17 mouse cellular contexts compared by ENCODE assay signal in the genomic region with DNA sequence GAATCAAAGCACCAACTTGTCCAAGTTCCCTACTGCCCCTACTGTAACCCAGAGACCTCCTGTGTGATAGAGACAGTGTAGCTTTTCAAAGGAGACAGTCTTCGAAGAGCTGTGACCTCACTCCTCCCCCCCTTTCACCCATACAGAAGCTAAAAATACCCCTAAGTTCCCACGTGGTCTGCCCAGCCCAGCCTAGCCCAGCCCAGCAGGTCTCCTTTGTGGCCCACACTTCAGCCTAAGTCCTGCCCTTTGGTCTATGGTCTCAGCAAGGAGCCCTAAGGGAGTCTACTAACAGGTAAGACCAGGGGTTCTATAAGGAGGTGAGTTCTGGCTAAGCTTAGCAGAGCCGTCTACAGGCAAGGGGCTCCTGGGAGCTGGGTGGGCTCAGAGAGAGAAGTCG. TPM values are rescaled to one million over a fixed set of nuclear protein-coding genes. Genes with fewer than 3 reads are reported as not detected.
DNase-seq lines count a peak whose midpoint lies in the region; ATAC-seq and TF ChIP-seq lines count a peak whose summit lies in the region.
"Had no signal": no experiment of that assay in that cellular context is flagged by ENCODE, and none has a peak within 500 bp of the region (broad histone marks: within the 10 kb centered on the region; RNA-seq: fewer than 3 reads in every experiment).

A gene (plus strand): TSS at position 176 of the 400 bp plus-strand sequence.

- no peak for TF ChIP-seq CTCF in heart, adult 2 months (IDR thresholded peaks at IDR 0.05)
- no peak for TF ChIP-seq CTCF in heart, postnatal 0 days (IDR thresholded peaks at IDR 0.05; ENCODE audit: low read depth)
- TF ChIP-seq CTCF in stomach, postnatal 0 days (IDR thresholded peaks at IDR 0.05; ENCODE audit: low read depth), result no peak

- no peaks in the 10 kb centered on the region for H3K27me3 ChIP-seq in heart, adult 2 months (ENCODE audit: control insufficient read depth, insufficient read depth, low read length)
- peaks cover 6% of the 10 kb centered on the region for H3K27me3 ChIP-seq in heart, postnatal 0 days (ENCODE audit: control insufficient read depth, insufficient read depth, low read length)
- H3K27me3 ChIP-seq in stomach, postnatal 0 days (ENCODE audit: control insufficient read depth, insufficient read depth, low read length), result peaks cover 2% of the 10 kb centered on the region; the same call in 1 of the 2 replicates

- peak in 1 of 2 experiments; percentile 39 for DNase-seq in gastrocnemius, adult 8-10 months (ENCODE audit: low spot score in 2 of 2)
- peak; percentile 43 to 56 for DNase-seq in heart, adult 2 months
- peak; percentile 88 for DNase-seq in heart, postnatal 0 days (ENCODE audit: low spot score)
- no peak for DNase-seq in stomach, postnatal 0 days (ENCODE audit: low spot score)
- no peak for DNase-seq in cerebellum, adult 18-20 months
- no peak for DNase-seq in cerebellum, postnatal 10 days
- DNase-seq in thymus, postnatal 36 days, result no peak
- DNase-seq: adrenal gland, adult 8-10 months; cerebellum, postnatal 14 days; kidney, adult 8-10 months; right cerebral cortex, postnatal 25 days; thymus, adult 2 months had no signal

- peak; percentile 91 for ATAC-seq in heart, postnatal 0 days (ENCODE audit: insufficient read depth, low read depth)
- 0 out of 2 replicates have a peak, but pooled peaks have one; percentile 30 for ATAC-seq in stomach, postnatal 0 days (ENCODE audit: low FRiP score, low TSS enrichment)
- ATAC-seq: lung, postnatal 0 days had no signal

- peak within 1 kb of the TSS; percentile 70 for H3K4me2 ChIP-seq in heart, postnatal 0 days (ENCODE audit: low read depth, low read length)
- no peak within 1 kb of the TSS for H3K4me2 ChIP-seq in stomach, postnatal 0 days (replicated peaks; ENCODE audit: low read depth)
- H3K4me2 ChIP-seq: hindbrain, embryonic 15.5 days had no signal

- WGBS in heart, adult 2 months, result 32% methylated on average over 4 of the region's 4 CpGs
- 17% methylated on average over 4 of the region's 4 CpGs for WGBS in heart, postnatal 0 days
- 46% methylated on average over 4 of the region's 4 CpGs for WGBS in stomach, postnatal 0 days

- peak within 1 kb of the TSS; percentile 57 for H3K9ac ChIP-seq in heart, adult 2 months (ENCODE audit: low read depth, low read length)
- H3K9ac ChIP-seq in heart, postnatal 0 days (replicated peaks; ENCODE audit: low read depth, low read length), result peak within 1 kb of the TSS; percentile 64
- H3K9ac ChIP-seq in stomach, postnatal 0 days (ENCODE audit: low read length), result no peak within 1 kb of the TSS
- H3K9ac ChIP-seq: hindbrain, embryonic 15.5 days had no signal

- no peaks in the 10 kb centered on the region for H3K9me3 ChIP-seq in heart, postnatal 0 days (replicated peaks; ENCODE audit: control insufficient read depth, low read length)
- H3K9me3 ChIP-seq in stomach, postnatal 0 days (ENCODE audit: control insufficient read depth, low read length), result no peaks in the 10 kb centered on the region
- H3K9me3 ChIP-seq: hindbrain, embryonic 15.5 days had no signal

- H3K4me1 ChIP-seq in heart, adult 2 months (ENCODE audit: control insufficient read depth, insufficient read depth, low read length), result peaks cover 5% of the 10 kb centered on the region
- peaks cover 14% of the 10 kb centered on the region for H3K4me1 ChIP-seq in heart, postnatal 0 days (ENCODE audit: control insufficient read depth, insufficient read depth)
- no peaks in the 10 kb centered on the region for H3K4me1 ChIP-seq in stomach, postnatal 0 days (replicated peaks; ENCODE audit: control insufficient read depth, insufficient read depth)
- H3K4me1 ChIP-seq: hindbrain, embryonic 15.5 days had no signal

- H3K4me3 ChIP-seq in heart, adult 2 months, result peak within 1 kb of the TSS; percentile 33
- H3K4me3 ChIP-seq in heart, postnatal 0 days (ENCODE audit: low read depth, low read length), result peak within 1 kb of the TSS; percentile 43
- no peak within 1 kb of the TSS for H3K4me3 ChIP-seq in stomach, postnatal 0 days (ENCODE audit: low read depth, low read length)
- H3K4me3 ChIP-seq: hindbrain, embryonic 15.5 days had no signal

- TF ChIP-seq POLR2A in heart, adult 2 months (IDR thresholded peaks at IDR 0.05; ENCODE audit: insufficient read depth, low read depth, low read length), result no peak

- H3K27ac ChIP-seq in heart, adult 2 months, result peak within 1 kb of the TSS; percentile 90
- peak within 1 kb of the TSS; percentile 91 for H3K27ac ChIP-seq in heart, postnatal 0 days (ENCODE audit: low read depth)
- H3K27ac ChIP-seq in stomach, postnatal 0 days (replicated peaks), result no peak within 1 kb of the TSS
- H3K27ac ChIP-seq: hindbrain, embryonic 15.5 days had no signal

- H3K79me2 ChIP-seq in heart, adult 2 months (replicated peaks; ENCODE audit: control insufficient read depth, insufficient read depth, low read length), result no peaks in the 10 kb centered on the region

- H3K36me3 ChIP-seq in heart, adult 2 months (ENCODE audit: control insufficient read depth, insufficient read depth, low read length), result no peaks in the 10 kb centered on the region
- H3K36me3 ChIP-seq in heart, postnatal 0 days (replicated peaks; ENCODE audit: control insufficient read depth, insufficient read depth, low read length), result 0 out of 2 replicates have a peak, but pooled peaks cover 17% of the 10 kb centered on the region
- H3K36me3 ChIP-seq in stomach, postnatal 0 days (ENCODE audit: control insufficient read depth, insufficient read depth, low read length), result no peaks in the 10 kb centered on the region
- H3K36me3 ChIP-seq: hindbrain, embryonic 15.5 days had no signal

- intact Hi-C loops in heart, adult 2 months (cut with DNase I), result no loop called here

- no peak for TF ChIP-seq EP300 in heart, adult 2 months (IDR thresholded peaks at IDR 0.05; ENCODE audit: insufficient read depth, low read depth, low read length)
- no peak for TF ChIP-seq EP300 in heart, postnatal 0 days (IDR thresholded peaks at IDR 0.05; ENCODE audit: low read depth)
- no peak for TF ChIP-seq EP300 in stomach, postnatal 0 days (optimal IDR thresholded peaks at IDR 0.05)

RNA-seq across cellular contexts. Expression of the gene that starts here (rescaled TPM):
- 10 to 100 TPM; 56.3 to 72.6 (median 60.8) TPM for total RNA-seq in gastrocnemius, adult 8-10 months (2022)
- 10 to 100 TPM; 34.7 to 46.0 TPM for total RNA-seq in heart, adult 2 months (2021)
- polyA plus RNA-seq in heart, adult 2 months (2012; rRNA removed), result 59.8 and 72.0 TPM in 2 replicates
- 78.6 and 83.2 TPM in 2 replicates for total RNA-seq in heart, postnatal 0 days (2014; rRNA removed; ENCODE audit: low replicate concordance)
- polyA plus RNA-seq in heart, postnatal 0 days (2015; fragmentation: Nextera tagmentation; extraction: Ambion mirVana), result 64.0 and 68.6 TPM in 2 replicates
- polyA plus RNA-seq in stomach, postnatal 0 days (2015; fragmentation: Nextera tagmentation; extraction: Ambion mirVana), result 0.61 and 0.80 TPM in 2 replicates
- total RNA-seq: left cerebral cortex, postnatal 10 days; liver, adult 2 months; neutrophil, adult 5-6 weeks had no signal
- polyA plus RNA-seq: liver, adult 2 months had no signal

Comparison
In these comparisons a context has a peak if more than half of its experiments do, and no peak if none do; other contexts are left out.
1. RNA of the gene that starts here (polyA plus RNA-seq): 64.0 to 68.6 TPM in heart, postnatal 0 days and 59.8 to 72.0 TPM in heart, adult 2 months; 0.61 to 0.80 TPM in stomach, postnatal 0 days; every median in the first group is over 10 times any median in the second.
2. Peak in ATAC-seq in stomach, postnatal 0 days; RNA of the gene not detected or under 1 TPM.
3. DNase-seq: peak in heart, adult 2 months (2 of 2) and heart, postnatal 0 days (single experiment); none in stomach, postnatal 0 days (single experiment), cerebellum, adult 18-20 months (0 of 2), cerebellum, postnatal 10 days (0 of 2) and thymus, postnatal 36 days (0 of 2).